Mouse (Mus musculus) liver, postnatal 0 days (tissue): ENCODE results near the gene 9430038I01Rik.

Source experiments
- CTCF ChIP-seq: sonication (generic); IDR thresholded peaks from 2 replicates; pipeline ENCODE4 v1.5.1; 2016; ENCODE audit warnings: antibody characterized with exemption, low read depth
- EP300 ChIP-seq: IDR thresholded peaks from 2 replicates; pipeline ENCODE4 v1.6.1; 2016; ENCODE audit warnings: antibody characterized with exemption, low read depth, mild to moderate bottlenecking

DNA sequence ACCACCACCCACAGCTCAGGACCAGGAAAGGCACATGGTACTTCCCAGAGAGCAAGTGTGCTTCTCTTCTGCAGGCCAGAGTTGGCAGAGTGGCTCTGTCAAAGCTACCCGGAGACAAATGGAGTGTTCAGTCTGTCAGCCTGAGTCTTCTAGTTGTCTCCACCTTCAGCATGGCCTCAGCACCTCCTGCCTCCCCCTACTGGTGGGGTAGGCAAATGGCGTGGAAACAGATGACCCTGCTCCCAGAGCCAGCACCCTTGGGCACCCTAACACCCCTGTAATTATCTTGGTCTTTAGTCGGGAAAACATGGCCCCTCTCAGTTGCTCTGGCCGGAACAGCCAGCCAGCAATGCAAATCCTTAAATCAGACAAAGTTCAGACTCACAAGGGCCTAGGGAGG is 43.8 kb downstream of the 9430038I01Rik start:
- TF ChIP-seq CTCF (peak; percentile 33; the same call in 1 of the 2 replicates), EP300 (no peak)
